Mouse (Mus musculus) left cerebral cortex, postnatal 25 days (tissue): ENCODE data around the gene Tspan4. TPM values are rescaled to one million over a fixed set of nuclear protein-coding genes. Genes with fewer than 3 reads are reported as not detected.
"Not testable (repeated sequence)": the region's sequence is repeated elsewhere in the genome, so short reads cannot be mapped to it uniquely, and the experiment has no call there.

ENCODE experiments used
- DNase-seq, 2 experiments: peaks; one replicate each; pipeline ENCODE4 v3.0.0; 2022; ENCODE audit warnings: low spot score in 2 of 2, mixed read lengths in 1 of 2
- intact Hi-C: fragments of 180-260 bp; cut with DNase I; formaldehyde crosslinking; loops from one replicate; pipeline ENCODE4 v1.15.1; 2025
- total RNA-seq, 2 experiments: library from RNA; stranded (reverse); gene quantifications; 2 replicates each; pipeline ENCODE4 v1.2.3; 2021

Tspan4 gene
- total RNA-seq, 2 experiments from 2014 or later: 13.8 to 16.6 TPM

DNA sequence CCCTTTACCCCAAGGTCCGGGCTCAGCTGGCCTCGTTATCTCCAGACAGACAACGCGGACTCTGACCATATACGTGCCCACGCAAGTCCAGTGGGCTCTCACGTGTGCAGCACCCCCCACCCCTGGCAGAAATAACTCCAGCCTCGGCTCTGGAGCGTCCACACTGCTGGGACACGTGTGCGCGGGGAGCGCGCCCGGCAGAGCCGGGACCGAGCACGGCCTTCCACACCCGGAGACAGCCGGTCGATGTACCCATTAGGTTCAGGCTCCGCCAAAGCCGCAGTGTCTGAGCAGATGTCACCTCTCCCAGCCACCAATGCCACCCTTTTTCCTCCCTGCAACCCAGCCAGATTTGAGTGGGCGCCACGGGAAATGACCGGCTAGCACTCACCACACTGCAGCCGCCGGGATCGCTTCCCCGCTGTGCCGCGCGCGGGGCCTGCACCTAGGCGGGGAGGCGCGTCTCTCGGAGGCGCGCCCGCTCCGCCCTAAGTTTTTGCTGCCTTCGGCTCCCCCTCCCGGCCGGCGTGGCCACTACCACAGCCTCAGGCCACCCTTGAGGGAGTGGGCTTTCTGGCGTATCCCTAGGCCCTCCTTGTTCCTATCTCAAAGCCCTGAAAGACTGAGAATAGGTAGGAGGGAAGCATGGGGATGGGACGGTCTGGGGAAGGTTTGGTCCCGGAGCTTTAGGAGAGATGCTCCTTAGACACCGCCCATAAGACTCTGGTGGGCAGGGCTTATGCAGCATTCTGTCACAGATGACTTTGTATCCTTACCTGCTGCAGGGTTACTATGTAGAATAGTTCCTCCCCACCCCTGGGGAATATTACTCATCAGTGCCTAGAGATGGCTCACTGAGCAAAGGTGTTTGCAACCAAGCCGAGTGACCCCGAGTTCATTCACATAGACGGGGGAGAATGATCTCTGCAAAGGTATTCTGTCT, 37.6 kb upstream of the Tspan4 start, which contains the start of gene Slc25a22:
Gene Slc25a22, minus strand, starts transcription at position 715 of the 943 bp plus-strand sequence.
- peak; percentile 87 for DNase-seq

DNA sequence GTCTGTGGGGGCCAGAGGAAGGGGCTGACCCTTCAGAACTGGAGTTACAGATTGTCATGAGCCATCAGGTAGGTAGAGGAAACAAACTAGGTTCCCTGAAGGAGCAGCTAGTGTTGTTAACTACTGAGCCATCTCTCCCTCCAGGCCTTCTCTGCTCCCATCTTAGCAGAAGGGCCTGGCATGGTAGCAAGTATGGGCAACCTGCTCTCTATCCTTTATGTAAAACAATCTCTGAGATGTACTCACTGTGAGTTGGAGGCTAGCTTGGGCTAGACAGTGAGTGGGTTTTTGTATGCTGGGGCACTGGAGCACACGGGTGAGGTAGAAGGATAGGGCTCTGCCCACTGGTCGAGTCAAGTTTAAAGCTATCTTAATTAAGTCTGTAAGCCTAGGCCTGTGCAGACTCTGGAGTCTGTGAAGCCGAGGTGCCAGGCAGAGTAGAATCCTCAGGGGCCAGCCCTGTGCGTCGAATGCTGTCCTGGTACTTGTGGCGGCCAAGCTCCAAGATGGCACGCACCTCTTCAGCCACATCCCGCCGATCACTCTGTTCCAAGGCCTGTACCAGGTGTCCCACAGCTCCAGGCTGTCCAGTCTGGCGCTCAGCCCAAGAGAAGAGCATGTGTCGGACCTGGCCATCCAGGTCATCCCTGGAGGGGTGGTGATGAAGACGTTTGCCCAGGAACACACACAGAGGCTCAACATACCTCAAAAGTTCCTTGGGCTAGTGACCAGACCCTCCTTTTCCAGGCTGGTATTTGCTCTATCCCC, 36.7 kb upstream of the Tspan4 start:
- intact Hi-C loops: no loop called here
- DNase-seq: no peak

More for the DNA sequence above, 37.6 kb upstream of the Tspan4 start, which contains the start of gene Slc25a22:
- intact Hi-C loops: loop anchor here (1.0 kb wide), 1 partner anchor 10 kb away; the partner anchor contains the start of gene Rplp2

DNA sequence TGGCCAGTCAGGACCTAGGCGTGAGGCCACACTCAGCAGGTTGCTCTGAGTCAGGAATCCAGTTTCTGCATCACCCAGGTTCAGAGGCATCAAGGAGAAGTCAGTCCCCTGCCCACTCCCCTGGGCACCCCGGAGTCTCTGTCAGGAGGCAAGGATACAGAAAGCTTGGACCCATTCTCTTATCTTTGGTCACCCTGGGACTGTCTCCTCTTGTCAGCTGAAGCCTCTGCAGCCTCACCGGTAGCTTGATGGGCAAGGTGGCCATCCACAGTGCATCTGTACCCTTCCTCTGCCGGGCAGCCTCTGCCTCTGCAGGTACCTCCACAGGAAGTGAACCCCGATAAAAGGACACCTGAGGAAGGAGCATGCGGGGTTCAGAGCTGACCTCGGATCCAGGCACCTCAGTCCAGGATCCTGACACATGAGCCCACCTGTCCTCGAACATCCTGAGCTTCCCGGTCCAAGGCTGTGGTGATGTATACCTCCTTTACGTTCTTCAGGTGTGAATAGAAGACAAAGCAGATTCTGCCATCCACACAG, 35.8 kb upstream of the Tspan4 start:
- DNase-seq: no peak
- intact Hi-C loops: no loop called here

DNA sequence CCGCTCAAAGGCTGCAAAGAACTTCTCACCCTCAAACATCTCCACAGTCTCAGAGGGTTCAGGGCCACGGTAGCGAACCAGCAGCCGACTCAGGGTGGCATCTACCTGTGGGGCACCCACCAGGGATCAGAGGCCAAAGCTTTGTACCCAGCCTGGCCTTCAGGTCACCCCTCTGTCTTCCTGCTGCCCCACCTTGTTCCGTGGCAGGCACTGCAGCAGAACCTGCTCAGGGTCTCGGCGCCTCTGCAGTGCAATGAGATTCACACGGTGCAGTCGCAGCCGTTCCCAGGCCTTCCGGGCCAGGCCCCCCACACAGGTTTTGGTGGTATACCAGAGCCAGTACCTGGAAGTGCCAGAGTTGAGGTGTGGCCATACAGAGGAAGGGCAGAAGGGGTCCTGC, 35.2 kb upstream of the Tspan4 start:
- no peak for DNase-seq
- intact Hi-C loops: no loop called here

DNA sequence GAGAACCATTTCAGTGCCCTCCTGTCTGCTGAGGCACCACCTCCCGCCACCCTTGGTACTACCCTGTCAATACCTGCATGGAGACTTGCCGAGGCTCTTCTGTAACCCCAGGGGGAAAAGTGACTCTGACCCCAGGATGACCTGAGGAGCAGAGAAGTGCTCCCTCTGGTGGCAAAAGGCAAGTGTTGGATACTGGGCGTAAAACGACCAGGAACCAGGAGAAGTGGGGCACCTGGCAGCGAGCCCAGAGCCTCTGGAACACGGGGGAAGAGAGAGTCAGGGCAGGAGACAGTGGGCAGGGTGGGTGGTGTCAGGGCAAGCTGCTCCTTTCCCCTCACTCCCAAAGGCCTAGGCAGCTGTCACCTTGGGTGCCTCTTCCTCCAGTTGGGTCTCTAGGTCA, 34.4 kb upstream of the Tspan4 start:
- DNase-seq: peak in 1 of 2 experiments; percentile 58
- intact Hi-C loops: no loop called here

DNA sequence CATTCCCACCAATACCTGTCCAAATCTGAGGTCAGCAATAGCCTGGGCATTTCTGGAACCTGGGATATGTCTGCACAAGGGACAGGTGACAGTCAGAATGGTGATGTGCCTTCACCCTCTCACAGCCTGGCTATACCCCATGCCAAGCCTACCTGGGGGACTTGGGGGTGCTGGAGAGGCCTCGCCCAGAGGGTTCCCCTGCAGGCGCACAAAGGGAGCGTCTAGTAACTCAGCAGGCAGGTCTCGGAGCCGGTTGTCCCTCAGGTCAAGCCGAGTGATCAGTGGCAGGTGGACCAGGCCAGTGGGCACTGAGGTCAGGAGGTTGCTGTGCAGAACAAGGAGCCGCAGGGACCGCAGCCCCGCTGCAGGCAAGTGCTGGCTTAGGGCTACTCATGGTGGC, 33.6 kb upstream of the Tspan4 start:
- no peak for DNase-seq
- intact Hi-C loops: no loop called here

DNA sequence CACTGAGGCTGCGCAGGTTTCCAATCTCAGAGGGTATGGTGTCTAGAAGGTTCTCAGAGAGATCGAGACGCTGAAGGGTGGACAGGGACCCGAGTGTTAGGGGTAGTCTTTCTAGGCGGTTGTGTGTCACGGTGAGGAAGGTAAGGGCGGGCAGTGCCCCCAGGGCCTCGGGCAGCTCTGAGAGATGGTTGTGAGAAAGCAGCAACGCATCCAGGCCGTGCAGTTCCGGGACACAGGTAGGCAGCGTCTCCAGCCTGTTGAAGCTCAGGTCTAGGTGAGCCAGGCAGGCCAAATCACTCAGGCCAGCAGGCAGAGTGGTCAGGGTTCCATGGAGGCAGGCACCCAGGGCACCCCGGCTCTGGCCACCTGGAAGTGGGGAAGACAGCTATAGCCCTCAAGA, 32.8 kb upstream of the Tspan4 start:
- no peak for DNase-seq
- intact Hi-C loops: no loop called here

DNA sequence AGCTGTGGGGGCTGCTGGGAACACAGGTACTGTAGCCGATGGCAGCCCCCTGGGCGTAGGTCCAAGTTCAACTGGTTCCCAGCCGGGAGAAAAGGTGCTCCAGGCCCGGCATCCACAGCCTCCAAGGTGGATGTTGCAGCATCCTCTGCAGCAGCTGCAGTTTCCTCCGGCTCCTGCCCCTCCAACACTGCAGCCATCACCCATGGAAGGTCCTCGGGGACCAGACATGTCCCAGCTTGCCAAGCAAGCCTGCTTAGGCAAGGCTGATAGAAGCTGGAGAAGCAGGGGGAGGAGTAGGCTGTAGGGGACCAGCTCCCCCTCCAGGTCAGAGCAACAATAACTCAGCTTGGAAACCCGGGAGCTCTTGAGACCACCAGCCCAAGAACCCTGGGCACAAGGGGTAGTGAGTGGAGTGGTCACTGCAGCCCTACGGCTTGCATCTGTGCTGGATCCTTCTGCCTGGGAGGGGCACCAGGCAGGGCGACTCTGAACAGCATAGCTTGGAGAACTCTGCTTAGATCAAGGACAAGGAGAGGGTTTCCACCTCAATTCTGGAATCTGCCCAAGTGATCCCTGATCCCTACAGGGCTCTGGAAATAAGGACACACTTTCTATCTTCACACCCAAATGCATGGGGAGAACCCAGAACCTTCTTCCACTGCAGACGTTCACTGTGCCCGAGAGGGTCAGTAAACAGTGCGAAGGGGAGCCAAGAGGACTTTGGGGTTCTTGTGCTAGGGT, 31.8 kb upstream of the Tspan4 start:
- intact Hi-C loops: no loop called here

DNA sequence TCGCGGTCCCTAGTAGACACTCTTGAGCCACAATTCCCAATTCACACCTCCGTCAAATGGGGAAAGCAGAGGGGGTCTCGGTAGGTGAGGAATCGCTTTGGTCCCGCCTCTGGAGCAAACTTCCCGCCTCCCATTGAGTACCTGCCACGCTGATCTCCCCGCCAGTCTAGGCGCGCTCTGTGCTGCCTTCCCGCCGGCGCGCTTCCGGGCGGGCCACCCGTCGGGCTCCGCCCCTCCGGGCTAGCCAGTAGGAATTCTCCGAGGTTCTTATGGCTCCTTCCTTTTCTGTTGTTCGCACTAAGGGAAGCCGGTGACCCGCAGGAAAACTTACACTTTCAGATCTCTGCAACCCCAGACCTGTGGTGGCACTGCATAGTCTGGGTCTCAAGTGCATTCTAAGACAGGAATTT, 31.2 kb upstream of the Tspan4 start, which contains the start of gene Pidd1:
Gene Pidd1, minus strand, starts transcription at position 198 of the 410 bp plus-strand sequence.
- DNase-seq: no peak
- intact Hi-C loops: no loop called here

More for the DNA sequence above, 31.8 kb upstream of the Tspan4 start:
- no peak for DNase-seq

DNA sequence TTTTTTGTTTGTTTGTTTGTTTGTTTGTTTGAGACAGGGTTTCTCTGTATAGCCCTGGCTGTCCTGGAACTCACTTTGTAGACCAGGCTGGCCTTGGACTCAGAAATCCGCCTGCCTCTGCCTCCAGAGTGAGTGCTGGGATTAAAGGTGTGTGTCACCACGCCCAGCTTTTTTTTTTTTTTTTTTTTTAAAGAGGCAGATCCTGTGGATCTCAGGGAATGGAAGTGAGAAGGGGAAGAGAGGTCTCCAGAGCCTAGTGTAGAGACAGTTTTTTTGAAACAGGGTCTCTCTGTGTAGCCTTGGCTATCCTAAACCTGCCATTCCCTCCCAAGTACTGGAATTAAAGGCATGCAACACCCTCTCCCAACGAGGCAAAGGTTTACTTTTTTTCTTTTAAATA, 28.7 kb upstream of the Tspan4 start:
- DNase-seq, intact Hi-C loops: not testable (repeated sequence)

DNA sequence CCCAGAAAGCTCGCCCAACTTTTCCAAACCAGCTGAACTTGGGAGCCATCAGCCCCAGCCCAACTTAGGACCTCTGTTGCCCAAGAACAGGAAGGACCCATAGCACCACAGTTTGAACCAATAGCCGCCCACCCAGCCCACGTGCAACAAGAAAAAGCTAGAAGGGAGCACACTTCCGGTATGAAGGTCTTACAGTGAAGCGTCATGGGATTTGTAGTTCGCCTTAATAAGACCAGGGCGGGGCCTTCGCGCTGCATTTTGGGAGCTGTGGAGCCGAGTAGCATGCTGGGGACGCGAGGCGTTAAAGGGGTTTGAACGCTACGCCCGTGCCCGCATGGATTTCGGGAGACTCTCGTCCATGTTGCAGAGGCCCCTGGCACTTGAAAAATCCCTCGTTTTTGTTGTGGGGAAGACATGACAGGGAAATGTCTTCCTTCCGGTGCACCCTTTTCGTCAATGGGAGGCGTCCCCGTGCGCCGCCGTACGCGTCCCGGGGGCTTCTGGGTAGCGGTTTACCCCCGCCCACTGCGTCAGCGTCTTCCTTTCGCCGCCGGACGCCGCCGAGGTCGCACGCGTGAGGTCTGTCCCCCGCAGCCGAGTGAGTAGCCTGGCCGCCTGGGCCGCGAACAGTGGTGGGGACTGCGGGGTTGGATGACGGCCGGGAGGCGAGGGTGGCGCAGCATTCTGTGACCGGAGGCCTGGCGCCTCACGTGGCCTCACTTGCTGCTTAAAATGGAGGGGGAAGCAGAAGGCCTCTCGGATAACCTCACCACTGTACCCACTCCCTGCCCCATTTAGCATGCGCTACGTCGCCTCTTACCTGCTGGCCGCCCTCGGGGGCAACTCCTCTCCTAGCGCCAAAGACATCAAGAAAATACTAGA, 27.7 kb upstream of the Tspan4 start, which contains the start of gene Rplp2:
Gene Rplp2, plus strand, starts transcription at position 261 of the 882 bp plus-strand sequence.
- peak; percentile 97 to 98 for DNase-seq
- intact Hi-C loops: loop anchor here (1.0 kb wide), 1 partner anchor 10 kb away; the partner anchor contains the start of gene Slc25a22

DNA sequence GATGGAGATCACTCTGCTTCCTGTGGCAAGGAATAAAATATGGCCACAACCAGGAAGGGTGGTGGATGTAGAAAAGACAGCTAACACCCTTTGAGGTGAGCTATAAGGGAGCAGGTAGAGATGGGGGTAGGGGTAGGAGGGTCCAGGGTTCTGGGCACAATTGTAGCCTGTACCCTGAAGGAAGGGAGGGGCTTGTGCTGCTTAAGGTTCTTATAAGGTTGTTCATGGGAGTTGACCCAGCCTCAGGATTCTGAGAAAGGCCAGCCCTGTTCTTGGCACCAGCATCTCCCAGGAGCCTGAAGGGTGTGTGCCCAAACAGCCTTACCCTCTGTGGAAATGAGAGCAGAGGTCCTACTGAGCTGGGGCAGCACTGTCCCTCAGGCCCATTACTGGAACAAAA, 23.1 kb upstream of the Tspan4 start:
- intact Hi-C loops: no loop called here
- DNase-seq: no peak

DNA sequence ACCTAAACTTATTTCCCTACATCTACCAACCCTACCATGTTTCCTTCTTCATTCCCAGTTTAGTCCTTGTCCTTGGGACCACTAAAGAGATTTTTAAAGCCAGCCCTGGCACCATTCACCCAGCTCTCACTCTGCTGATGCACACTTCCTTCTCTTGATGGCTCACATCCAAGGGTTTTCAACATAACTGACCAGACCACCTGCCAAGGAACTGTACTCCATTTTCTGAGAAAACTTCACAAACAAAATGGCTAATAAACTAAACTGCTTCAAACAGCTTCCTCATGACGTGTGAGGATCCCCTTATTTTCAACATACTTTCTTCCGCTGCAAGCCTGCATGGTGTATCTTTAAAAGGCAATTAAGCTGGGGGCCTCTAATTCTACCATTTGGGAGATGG, 21.4 kb upstream of the Tspan4 start:
- DNase-seq: no peak
- intact Hi-C loops: no loop called here

DNA sequence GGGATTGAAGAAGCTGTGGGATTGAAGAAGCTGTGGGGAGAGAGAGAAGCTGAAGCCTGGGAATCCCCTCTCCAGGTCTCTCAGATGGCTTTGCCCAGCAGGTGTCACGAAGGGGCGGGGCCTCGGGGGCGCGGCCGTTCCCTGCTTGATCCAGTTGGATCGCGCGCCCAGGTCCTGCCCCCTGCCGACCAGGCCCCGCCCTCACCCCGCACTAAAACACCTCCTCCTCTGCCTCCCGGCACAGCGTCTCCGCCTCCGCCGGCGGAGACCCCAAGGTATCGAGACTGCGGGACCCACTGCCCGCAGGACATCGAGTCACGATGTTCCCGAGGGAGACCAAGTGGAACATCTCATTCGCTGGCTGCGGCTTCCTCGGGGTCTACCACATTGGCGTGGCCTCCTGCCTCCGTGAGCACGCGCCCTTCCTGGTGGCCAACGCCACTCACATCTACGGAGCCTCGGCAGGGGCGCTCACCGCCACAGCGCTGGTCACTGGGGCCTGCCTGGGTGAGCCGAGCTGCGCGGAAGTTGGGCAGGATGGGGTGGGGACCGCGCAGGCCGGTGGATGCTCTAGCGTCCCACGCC, 20.0 kb upstream of the Tspan4 start, which contains the start of gene Pnpla2:
Gene Pnpla2, plus strand, starts transcription at position 232 of the 585 bp plus-strand sequence.
- peak; percentile 91 to 92 for DNase-seq
- intact Hi-C loops: loop anchor here (5.0 kb wide), 1 partner anchor 43 kb away; the partner anchor contains the start of gene Gatd1

DNA sequence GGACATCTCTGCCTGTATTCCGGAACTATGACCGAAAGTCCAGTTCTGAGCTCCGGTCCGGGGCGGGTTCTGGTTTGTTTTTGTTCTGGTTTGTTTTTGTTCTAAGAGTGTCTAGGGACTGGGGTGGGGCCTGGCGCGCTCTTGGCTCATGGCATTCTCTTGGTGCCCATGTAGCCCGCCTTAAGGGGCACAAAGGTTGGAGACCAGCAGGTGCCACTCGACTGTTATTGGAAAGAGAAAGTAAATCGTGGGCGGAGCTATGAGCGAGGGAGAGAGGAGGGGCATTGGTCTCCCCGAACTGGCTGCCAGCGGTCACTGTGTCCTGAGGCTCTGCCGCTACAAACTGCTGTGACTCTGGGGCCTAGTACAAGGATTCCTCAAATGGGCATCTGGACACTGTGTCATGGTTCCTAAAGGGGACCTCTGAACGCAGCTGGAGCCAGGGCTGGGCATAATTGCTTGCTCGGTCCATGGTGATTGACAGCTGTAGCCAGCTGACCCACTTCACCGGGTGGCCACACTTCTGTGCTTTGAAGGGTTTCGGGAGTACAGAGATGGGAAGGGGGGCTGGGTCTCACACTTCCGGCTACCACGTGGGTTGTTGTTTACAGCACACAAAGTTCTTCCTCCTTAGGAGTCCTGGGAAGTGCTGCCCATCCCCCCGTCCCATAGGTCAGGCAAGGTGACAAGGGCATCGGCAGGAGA, 19.3 kb upstream of the Tspan4 start:
- intact Hi-C loops: loop anchor here (5.0 kb wide), 1 partner anchor 43 kb away; the partner anchor contains the start of gene Gatd1
- no peak for DNase-seq

DNA sequence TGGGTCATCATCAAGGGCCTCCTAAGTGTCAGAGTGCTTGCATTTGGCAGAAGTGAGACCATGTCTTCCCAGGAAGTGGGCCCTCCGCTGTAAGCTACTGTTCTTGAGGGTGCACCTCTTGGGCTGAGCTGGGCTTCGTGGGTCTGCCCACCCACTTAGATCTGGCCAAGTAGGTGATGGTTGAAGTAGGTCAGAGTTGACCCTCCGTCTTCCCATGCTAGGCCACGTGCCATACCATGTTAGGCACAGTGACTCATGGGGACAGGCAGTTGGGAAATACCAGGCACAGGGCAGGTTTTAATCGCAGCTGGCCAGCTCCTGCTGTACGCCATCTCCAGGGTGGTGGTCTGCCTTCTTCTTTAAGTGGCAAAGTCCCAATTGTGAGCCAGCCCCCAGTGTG, 18.3 kb upstream of the Tspan4 start:
- DNase-seq: no peak
- intact Hi-C loops: loop anchor here (5.0 kb wide), 1 partner anchor 44 kb away; the partner anchor contains the start of gene Gatd1

DNA sequence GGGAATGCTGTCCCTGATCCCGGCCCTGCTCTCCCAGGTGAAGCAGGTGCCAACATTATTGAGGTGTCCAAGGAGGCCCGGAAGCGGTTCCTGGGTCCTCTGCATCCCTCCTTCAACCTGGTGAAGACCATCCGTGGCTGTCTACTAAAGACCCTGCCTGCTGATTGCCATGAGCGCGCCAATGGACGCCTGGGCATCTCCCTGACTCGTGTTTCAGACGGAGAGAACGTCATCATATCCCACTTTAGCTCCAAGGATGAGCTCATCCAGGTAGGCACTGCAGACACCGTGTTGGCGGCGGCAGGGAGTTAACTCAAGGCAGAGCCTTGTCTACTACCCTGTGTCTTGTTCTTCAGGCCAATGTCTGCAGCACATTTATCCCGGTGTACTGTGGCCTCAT, 17.8 kb upstream of the Tspan4 start:
- intact Hi-C loops: loop anchor here (5.0 kb wide), 1 partner anchor 45 kb away; the partner anchor contains the start of gene Gatd1
- no peak for DNase-seq
